Mouse (Mus musculus) gastrocnemius, postnatal 36 days (tissue): Measurements from ENCODE around the gene Itga9. TPM values are rescaled to one million over a fixed set of nuclear protein-coding genes. Genes with fewer than 3 reads are reported as not detected.

ENCODE experiments used
- DNase-seq, 2 experiments: peaks; one replicate each; pipeline ENCODE4 v3.0.0; 2022
- intact Hi-C: fragments of 180-260 bp; cut with DNase I; formaldehyde crosslinking; loops from one replicate; pipeline ENCODE4 v1.15.1; 2025
- total RNA-seq, 2 experiments: library from RNA; stranded (reverse); gene quantifications; 2 replicates each; pipeline ENCODE4 v1.2.3; 2021

The Itga9 gene
- total RNA-seq, 2 experiments from 2014 or later, result 5.8 TPM

DNA sequence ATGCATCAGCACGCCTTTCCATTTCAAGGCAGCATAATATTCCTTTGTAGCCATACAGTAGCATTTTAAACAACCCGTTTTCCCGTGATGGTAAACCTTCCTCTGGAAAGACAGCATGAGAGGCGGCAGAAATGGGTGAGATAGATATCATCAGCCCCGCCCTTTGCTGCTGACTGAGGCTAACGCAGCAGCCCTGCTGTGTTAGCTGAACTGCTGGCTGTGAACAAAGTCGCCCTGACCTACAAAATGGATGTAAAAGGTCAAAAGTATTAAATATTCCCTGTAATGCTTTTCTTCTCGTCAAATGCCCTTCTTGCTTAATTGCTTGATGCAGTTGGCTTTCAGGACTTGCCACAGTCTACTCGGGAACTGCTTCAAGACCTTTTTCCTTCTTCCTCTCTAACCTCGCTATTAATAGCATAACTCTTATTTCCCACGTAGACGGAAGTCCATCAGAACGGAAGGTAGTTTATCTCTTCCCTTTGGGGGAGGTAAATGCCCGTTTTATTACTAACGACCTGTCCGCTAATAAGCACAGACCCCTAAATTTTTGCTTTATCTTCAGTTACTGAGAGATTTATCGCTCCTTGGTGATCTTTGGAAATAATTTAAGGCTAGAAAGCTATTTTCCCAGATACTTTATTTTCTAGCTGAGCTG lies 39.3 kb downstream of the Itga9 start:
- intact Hi-C loops, result no loop called here

DNA sequence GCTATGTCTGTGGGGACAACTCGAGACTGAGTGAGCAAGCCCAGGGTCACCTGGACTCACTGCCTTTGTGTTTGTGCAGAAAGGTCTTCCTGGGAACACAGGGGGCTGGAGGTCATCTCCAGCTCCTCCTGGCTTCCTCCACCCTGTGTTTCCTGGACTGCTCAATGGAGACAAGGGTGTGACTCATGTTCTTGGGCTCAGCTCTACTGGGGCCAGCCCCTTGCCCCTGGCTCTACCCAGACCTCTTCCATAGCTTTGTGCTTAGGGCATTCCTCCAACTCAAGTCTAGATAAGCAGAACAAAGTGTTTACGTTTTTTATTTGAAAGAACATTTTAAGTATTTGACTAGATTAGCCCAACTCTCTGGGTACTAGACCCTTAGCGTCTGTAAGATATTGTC lies 41.0 kb downstream of the Itga9 start:
- DNase-seq, result no peak
- intact Hi-C loops, result no loop called here

More for the DNA sequence above, 39.3 kb downstream of the Itga9 start:
- no peak for DNase-seq

DNA sequence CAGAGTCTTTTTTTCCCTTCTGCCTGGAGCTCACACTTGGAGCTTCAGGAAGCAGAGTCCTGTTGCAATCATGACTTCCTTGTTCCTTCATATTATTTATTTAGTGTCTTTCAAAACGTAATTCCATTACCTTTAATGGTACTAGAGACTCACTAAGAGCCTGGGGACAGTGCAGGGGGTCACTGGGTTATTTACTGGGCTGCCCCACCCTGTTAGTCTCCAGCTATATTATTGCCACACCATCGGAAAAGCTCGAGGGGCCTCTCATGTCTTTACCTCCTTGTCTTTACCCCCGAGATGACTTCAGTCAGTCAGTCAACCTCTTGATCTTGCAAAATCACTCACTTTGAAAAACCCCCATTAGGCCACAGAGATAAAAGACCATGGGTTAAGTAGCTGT lies 44.5 kb downstream of the Itga9 start:
- intact Hi-C loops, result no loop called here
- no peak for DNase-seq

DNA sequence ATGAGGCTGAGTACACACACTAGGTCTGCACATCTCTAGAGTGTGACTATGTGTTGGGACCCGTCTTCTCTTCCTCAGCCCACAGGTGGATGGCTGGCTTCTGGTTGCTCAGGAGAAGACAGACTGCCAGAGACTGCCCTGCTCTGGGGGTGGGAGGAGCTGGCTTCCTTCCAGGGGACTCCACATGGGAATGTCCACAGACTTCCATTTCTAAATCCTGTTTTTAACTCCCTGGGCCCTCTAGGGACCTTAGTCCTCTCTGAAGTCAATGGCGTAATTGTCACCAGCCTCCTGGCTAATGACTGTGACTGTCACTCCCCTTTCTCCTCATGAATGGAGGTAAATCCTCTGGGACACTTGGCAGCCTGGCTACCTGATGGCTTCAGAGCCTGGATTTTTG lies 45.4 kb downstream of the Itga9 start:
- intact Hi-C loops, result no loop called here
- no peak for DNase-seq

DNA sequence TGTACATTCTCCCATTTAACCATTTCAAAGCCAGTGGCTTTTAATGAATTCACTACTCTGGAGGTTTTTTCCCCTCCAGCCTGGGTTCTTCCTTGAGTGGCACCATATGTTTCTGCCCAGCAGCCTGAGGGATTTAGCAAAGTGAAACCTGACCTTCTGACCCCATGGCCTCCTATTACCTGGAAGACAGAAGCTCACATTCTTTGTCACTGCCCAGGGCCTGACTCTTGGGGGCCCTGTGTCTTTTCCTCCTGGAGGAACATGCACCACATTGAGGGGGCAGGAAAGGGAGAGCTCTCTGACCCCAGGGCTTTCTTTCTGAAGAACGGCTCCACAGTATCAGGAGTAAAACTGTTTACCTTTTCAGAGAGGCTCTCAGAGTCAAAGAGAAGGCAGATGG lies 46.9 kb downstream of the Itga9 start:
- intact Hi-C loops, result no loop called here
- DNase-seq, result no peak

DNA sequence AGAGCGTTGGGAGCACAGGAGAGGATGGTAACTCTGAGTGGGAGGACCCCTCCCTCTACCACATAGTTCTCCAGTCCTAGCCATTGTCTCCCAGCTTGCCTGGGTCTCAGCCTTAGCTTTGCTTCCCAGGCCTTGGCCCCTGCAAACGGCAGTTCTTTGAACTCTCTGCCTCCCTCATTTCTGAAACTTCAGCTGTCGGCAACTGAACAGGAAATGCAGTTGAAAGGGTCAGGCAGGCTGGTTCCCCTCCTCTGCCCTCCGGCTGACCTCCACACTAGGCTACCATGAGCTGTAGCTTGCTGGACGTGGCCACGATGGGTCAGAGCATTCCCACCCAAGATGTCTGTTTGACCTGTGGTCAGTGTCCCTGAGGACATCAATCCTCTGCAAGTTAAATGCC lies 48.5 kb downstream of the Itga9 start:
- intact Hi-C loops, result no loop called here

DNA sequence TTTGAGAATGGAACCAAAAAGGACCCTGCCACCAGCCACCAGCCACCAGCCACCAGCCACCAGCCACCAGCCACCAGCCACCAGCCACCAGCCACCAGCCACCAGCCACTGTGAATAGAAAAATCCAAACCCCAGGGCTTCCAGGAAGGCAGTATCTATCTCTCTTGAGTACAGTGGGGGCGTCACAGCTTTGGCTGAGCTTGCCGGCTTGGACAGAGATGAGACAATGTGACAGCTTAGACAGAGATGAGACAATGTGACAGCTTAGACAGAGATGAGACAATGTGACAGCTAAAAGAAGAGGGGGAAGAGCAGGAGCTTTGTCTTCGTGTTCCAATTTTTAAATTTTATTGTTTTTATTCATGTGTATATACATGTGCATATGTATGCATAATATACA lies 49.2 kb downstream of the Itga9 start:
- no peak for DNase-seq
- intact Hi-C loops, result no loop called here

More for the DNA sequence above, 48.5 kb downstream of the Itga9 start:
- DNase-seq, result no peak

DNA sequence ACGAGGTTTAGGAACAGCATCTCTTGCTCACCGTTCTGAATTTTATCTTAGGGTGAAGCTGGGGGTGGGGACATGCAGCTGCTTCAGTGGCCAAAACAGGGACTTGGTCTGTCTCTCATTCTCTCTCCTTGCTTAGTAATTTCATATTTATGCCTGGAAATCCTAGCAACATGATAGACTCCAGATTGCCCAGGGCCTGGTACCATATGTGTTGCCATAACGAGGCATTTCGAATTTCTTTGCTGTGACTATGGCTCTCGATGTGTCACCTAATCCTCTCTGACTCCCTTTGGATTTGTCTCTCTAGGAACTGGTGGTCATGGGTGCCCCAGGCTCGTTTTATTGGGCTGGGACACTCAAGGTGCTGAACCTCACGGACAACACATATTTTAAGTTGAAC lies 51.7 kb downstream of the Itga9 start:
- intact Hi-C loops, result no loop called here
- DNase-seq, result no peak

DNA sequence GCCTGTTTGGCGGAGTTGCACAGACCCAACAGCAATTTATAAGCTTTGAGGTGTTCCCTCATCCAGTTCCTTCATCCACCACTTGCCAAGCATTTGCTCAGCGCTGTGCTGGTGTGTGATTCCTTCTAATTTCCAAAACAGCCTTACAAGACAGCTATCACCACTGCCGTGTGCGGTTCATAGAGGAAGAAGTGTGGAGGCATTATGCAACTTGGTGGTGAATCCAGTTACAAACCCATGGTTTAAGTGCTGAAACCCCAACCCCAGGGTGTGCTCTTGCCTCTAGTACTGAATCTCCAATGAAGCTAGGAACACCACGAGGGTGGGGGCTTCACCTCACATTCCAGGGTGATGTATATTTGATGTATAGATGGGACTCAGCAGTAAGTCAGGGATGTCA lies 53.3 kb downstream of the Itga9 start:
- intact Hi-C loops, result no loop called here
- DNase-seq, result no peak

DNA sequence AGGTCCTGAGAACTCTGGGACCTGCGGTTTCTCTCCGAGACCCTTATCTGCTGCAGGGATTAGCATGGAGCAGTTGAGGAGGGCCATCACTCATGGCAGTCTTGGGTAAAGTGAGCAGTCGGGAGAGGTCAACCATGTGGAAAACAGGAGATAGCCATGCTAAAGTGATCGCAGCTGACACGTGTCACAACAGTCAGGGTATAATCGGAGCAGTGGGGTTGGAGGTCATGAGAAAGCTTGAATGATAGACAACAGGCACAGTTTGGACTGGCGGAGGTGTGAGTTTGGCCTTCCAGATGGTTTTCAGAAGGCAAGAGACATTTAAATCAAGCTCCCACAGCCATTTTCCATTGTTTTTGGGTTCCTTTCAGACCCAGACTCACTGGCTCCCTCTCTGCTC lies 53.8 kb downstream of the Itga9 start:
- intact Hi-C loops, result no loop called here
- DNase-seq, result no peak

DNA sequence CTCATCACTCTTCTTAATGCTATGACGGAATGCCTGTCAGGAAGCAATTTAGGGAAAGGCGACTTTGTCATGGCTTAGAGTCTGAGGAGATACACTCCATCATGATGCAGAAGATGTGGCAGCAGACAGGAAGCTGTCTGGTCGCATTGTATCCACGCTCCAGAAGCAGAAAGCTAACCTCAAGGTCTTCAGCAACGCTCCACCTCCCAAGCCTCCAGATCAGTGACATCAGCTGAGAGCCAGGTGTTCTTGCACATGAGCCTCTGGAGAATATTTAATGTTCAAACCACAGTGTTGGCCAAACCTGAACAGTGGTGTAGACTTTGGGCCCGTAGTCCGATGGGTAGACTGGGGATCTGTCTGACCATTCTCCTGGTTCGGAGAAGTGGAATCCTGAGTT lies 55.5 kb downstream of the Itga9 start:
- no peak for DNase-seq
- intact Hi-C loops, result no loop called here

DNA sequence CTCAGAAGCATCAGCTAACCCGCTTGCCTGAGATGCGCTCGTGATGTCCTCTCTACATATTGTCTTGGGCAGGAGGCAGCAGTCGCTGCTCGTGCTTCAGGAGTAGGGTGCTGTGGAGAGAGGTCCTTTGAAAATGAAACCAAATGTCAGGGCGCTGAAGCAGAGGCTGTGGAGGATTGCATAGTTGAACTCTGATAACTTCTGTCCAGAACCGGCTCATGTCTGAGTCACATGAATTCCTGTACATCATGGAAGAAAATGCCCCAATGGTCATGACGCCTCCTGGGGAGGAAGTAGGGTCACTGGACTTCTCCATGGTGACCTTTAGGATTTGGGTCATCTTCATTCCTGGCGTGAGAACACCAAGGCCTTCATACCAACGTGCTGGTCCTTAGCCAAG lies 56.0 kb downstream of the Itga9 start:
- DNase-seq, result no peak
- intact Hi-C loops, result no loop called here

DNA sequence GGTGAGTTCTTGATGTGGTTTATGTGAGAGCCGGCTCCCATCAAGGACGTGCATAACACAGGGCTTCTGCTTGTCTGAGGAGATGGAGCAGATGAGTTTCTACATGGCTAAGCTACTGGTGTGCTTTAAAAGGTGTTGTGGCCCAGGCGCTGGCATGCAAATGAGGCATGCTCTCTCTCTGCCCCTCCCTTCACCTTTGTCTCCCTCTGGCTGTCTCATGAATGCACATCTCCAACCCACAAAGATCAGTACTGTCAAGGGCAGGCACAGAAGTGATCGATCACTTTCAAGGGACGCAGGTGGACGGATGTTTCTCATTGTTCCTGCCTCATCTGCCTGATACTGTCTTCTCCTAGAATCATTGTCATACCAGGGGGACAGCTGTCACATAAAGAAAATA lies 57.4 kb downstream of the Itga9 start:
- no peak for DNase-seq
- intact Hi-C loops, result no loop called here

DNA sequence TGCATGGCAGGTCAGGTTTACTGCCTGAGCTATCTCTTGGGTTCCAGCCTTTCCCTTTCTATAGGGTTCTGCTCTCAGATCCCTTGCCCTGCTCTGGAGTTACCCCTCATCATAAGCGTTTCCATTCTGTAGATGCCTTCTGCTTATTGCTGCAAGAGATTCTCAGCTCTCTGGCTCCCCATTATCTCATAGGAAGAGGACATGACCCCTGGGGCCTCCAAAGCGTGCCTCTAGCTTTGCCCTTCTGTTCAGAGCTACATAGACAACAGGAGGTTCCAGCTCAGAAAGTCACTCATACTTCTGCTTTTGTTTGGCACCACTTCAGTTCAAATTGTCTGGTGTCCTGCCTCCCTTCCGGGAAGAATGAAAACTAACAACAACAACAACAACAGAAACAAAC lies 59.6 kb downstream of the Itga9 start:
- intact Hi-C loops, result no loop called here
- DNase-seq, result no peak

DNA sequence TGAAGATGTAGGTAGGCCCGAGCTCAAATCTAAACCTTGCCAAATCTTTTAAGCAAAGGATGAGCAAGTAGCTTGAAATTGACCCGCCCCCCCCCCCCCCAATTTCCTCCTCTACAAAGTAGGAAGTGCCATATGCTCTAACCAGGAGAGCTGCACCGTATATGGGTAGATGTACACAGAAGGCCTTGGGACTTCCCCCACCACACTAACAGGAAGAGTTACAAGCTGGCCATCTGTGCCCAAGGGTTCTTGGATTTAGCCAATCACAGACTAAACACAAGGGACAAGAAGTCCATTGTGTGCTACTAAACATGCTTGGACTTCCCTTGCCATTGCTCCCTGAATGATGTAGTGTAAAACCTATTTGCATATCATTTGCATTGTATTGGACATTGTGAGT lies 63.2 kb downstream of the Itga9 start:
- intact Hi-C loops, result no loop called here

DNA sequence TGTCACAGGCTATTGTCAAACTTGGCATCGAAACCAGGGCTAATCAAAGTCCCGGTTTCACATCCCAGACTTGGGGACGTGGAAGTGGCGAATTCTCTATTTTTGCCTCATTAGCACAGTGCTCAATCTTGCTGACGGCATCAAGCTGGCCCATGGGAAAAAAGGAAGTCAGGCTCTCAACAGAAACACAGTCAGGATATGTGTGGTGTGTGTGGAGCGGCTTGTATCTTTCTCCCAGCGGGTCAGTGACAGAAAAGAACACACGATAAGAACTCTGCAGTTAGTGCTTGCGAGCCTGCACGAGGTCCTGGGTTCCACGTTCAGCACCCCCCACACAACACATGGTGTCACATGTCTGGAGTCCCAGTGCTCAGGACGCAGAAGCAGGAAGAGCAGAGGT lies 67.8 kb downstream of the Itga9 start:
- intact Hi-C loops, result no loop called here
- no peak for DNase-seq

More for the DNA sequence above, 63.2 kb downstream of the Itga9 start:
- DNase-seq, result no peak

DNA sequence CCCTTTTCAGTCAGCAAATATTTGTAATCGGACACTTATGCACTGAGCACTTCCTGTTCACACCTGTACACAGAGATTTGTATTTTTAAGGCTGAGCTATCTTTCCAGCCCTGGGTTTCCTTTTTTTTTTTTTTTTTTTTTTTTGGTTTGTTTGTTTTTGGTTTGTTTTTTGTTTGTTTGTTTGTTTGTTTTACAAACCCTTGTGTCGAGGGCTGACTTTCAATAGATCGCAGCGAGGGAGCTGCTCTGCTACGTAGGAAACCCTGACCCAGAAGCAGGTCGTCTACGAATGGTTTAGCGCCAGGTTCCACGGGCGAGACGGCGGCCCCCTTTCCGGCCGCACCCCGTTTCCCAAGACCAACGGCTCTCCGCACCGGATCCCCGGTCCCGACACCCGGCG lies 68.3 kb downstream of the Itga9 start:
- no peak for DNase-seq
- intact Hi-C loops, result no loop called here

DNA sequence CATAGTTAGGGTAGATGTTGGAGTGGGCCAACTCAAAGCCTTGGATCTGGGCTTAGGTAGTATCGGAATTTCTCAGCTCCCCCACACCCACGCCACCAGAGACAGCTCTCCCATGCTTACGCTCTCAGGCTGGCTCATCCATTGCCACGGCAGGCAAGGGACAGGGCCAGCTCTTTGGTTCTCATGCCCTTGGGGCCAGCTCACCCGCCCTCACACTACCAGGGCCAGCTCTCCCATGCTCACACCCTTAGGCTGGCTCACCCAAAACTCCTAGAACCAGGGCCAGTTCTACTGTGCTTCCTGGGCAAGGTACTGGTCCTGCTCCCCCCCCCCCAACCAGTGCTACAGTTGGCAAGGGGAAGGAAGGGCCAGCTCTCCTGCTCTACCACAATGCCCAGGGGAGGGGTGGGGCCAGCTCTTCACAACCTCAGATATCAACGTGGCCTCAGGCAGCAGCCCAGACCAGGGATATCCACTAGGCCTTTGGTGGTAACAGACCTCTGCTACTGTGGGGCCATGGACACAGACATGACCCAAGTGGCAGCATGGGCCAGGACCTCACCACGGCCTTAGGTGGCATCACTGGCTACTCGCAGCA lies 69.2 kb downstream of the Itga9 start:
- DNase-seq, result no peak
- intact Hi-C loops, result no loop called here

DNA sequence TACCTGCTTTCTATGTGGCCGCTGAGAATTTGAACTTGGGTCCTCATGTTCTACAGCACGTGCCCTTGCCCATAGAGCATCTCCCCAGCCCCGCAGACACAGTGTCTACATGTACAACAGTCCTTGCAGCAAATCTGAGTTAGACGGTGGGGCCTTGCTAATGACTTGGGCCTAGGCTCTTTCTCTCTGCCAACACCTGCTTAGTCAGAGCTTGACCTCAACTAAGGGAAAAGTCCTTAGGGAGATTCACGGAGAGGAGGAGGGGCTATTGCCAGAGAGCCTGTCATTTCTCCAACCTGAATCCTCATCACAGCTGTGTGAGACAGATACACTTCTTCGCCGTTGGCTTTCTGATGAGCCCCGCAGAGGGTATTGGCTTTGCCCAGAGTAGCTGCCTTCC lies 70.2 kb downstream of the Itga9 start:
- DNase-seq, result no peak
- intact Hi-C loops, result no loop called here

DNA sequence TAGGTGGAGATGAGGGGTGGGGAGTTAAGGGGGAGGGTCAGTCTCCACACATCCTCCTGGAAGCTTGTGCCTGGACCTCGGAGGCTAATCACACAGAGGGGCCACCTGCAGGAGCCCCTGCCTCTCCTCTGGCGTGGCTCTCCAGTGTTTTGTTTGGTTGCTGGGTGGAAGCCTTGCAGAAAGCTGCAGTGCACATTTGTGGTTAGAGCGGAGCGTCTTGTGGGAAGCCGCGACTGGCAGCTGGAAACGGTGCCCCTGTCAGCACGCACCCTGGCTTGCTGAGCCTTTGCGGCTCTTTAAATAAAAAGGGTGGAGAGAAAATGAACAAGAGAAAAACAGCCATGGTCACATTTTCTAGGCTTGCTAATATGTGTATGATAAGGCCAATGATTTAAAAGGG lies 70.9 kb downstream of the Itga9 start:
- no peak for DNase-seq
- intact Hi-C loops, result no loop called here

DNA sequence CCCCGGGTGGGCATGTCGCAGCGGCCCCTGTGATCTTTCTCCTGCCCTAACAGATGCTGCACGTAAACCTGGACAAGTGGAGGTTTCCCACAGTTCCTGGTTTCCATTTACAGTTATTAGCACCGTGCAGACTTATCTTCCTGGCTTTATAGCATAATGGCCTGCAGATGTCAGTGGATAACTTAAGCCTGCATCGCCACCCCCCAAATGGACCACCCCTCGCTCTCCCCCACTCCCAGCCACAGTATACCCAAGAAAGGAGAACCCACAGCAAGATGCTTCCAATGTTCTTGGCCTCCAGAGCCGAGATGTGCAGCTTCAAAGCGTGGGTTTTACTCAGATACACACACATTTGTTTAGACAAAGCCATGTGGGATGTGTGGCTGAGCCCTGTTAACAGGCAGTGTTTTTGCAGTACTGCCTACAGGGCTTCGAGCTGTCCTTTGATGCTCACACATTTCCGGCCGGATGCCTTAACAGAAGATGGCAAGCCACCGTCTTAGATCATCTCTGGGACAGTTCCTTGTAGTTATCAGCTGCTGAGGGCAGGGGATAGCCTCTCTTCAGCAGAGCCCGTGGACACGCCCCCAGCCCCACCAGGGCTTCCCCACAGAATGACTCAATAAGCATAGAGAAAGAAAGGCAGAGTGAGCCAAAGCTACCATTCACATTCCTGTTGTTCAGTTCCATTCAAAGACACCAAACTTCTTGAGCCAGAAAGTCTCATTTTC lies 71.7 kb downstream of the Itga9 start:
- DNase-seq, result no peak
- intact Hi-C loops, result no loop called here

DNA sequence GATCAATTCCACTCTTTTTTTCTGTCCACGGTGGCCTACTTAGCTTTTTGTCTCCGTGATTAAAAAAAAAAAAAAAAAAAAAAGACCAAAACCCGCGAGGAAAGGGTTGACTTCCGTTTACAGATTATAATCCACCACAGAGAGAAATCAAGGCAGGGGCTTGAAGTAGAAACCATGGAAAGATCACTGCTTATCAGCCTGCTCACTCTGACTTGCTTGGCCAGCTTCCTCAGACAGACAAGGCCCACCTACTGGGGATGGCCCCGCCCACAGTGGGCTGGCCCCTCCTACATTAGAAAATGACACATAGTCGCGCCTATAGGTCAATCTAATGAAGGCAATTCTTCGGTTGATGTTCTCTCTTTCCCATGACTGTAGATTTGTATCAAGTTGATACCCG lies 72.3 kb downstream of the Itga9 start:
- no peak for DNase-seq
- intact Hi-C loops, result no loop called here
